Mouse (Mus musculus) megakaryocyte, adult 5-6 weeks (primary cell): ENCODE results near the gene Gm44965. TPM values are rescaled to one million over a fixed set of nuclear protein-coding genes. Genes with fewer than 3 reads are reported as not detected.

Experiments
- ATAC-seq: 2 replicates; pipeline ENCODE4 v1.8.0; 2016; ENCODE audit warnings: mild to moderate bottlenecking, inconsistent platforms; ENCODE audit not compliant: poor library complexity, severe bottlenecking
- total RNA-seq, 2 experiments: library from RNA; stranded (forward) in 1 of 2; stranded (reverse) in 1 of 2; fragments of 153-499, 151-499 nt in 1 of 2; fragments of 221-1000, 200-1000 nt in 1 of 2; gene quantifications; 2 replicates each; pipeline versions ENCODE4 v1.2.3 to v1.2.4; 2015 to 2017

Gm44965 gene
- total RNA-seq, 2 experiments from 2014 or later = not detected

GRCm38 (mm10) chr6:48658721-48659120, 65.0 kb downstream of the Gm44965 start:
- no peak for ATAC-seq

DNA sequence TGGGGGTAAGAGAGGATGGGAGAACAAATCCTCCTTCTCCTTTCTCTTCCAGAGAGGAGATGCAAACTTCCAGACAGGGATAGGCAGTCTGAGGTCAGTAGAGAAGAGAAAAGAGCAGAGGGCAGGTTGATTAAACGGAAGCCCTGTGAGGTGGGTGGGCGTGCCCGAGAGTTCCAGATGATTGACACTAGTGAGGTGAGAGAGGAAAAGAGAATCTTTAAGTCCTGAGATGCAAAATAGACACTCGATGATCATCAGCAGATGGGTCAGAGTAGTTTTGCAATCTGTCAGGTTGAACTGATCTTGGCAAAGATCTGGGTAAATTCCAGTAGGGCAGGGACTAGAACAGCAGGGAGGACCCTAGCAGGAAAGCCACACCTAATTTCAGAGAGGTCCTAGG, 71.0 kb downstream of the Gm44965 start:
- ATAC-seq = no peak

GRCm38 (mm10) chr6:48665471-48665870, 71.7 kb downstream of the Gm44965 start:
- ATAC-seq = no peak

DNA sequence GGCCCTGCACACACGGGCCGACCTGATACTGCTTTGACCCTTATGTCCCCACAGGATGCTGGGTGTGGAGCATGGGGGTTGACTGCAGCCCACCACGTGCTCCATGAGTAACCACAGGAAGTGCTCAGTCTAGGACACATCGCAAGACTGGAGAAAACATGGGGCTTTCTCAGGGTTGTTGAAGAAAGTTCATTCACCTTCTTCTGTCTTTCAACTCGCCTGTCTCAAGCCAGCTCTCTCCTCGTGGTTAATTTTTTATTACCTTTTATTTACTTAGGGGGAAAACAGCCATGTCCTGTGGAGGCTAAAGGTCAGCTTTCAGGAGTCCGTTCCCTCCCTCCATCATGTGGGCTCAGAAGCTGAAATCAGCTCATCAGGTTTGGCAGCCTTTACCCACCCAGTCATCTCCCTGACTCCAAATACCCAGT, 72.4 kb downstream of the Gm44965 start:
- ATAC-seq = 0 out of 2 replicates have a peak, but pooled peaks have one; percentile 33

DNA sequence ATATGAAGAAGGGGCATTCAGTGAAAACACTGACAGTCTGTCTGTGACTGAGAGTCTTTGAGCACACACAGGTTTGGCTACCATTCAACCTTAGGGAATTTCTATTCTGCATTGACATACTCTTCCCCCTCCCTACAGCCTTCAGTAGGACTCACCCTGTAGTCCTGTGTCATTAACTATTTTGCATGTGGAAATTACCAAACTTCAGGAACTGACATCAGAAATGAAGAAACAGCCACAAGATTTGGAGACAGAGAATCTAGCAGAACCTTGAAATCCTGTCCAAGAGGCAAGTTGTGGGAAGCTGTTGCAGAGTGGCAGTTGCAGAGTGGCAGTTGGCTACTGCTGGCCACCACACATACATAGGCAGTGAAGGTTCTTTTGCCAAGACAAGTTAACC, 74.3 kb downstream of the Gm44965 start:
- ATAC-seq = peak; percentile 47; the same call in 1 of the 2 replicates

Other genes starting within 250 kb of the Gm44965 start
- 0.67 and 1.1 TPM in 2 replicates for gene Krba1, start 198.4 kb upstream of the Gm44965 start, total RNA-seq (2015)
- gene Krba1, start 198.4 kb upstream of the Gm44965 start, total RNA-seq (2017) = 1.2 and 1.9 TPM in 2 replicates
- 23.7 and 28.7 TPM in 2 replicates for gene Zfp467, start 148.1 kb upstream of the Gm44965 start, total RNA-seq (2015)
- gene Zfp467, start 148.1 kb upstream of the Gm44965 start, total RNA-seq (2017) = 7.4 and 9.0 TPM in 2 replicates
- gene Sspo, start 145.7 kb upstream of the Gm44965 start, total RNA-seq (2015) = 0.02 TPM in 1 of 2 replicates, not detected in the other
- gene Sspo, start 145.7 kb upstream of the Gm44965 start, total RNA-seq (2017) = not detected in 2 replicates
- gene Atp6v0e2, start 56.3 kb upstream of the Gm44965 start, total RNA-seq (2015) = not detected in 2 replicates
- gene Atp6v0e2, start 56.3 kb upstream of the Gm44965 start, total RNA-seq (2017) = 0.48 TPM in 1 of 2 replicates, not detected in the other
- gene Lrrc61, start 39.1 kb upstream of the Gm44965 start, total RNA-seq (2015) = 13.4 and 14.3 TPM in 2 replicates
- gene Lrrc61, start 39.1 kb upstream of the Gm44965 start, total RNA-seq (2017) = 9.7 and 11.3 TPM in 2 replicates
- gene Rarres2, start 21.2 kb upstream of the Gm44965 start, total RNA-seq (2015) = 0.74 TPM in 1 of 2 replicates, not detected in the other
- gene Rarres2, start 21.2 kb upstream of the Gm44965 start, total RNA-seq (2017) = 0.15 and 0.94 TPM in 2 replicates
- not detected in 2 replicates for gene Gm45021, start 4.3 kb upstream of the Gm44965 start, total RNA-seq (2015)
- gene Gm45021, start 4.3 kb upstream of the Gm44965 start, total RNA-seq (2017) = not detected in 2 replicates
- 1.8 and 2.7 TPM in 2 replicates for gene Repin1, start 58 bp upstream of the Gm44965 start, total RNA-seq (2015)
- 4.0 and 4.3 TPM in 2 replicates for gene Repin1, start 58 bp upstream of the Gm44965 start, total RNA-seq (2017)
- 0.45 and 0.82 TPM in 2 replicates for gene Zfp775, start 8.1 kb downstream of the Gm44965 start, total RNA-seq (2015)
- gene Zfp775, start 8.1 kb downstream of the Gm44965 start, total RNA-seq (2017) = 1.8 and 6.3 TPM in 2 replicates
- gene AI854703, start 32.8 kb downstream of the Gm44965 start, total RNA-seq (2015) = not detected in 2 replicates
- not detected in 2 replicates for gene AI854703, start 32.8 kb downstream of the Gm44965 start, total RNA-seq (2017)
- 2.8 and 2.9 TPM in 2 replicates for gene Gimap8, start 53.3 kb downstream of the Gm44965 start, total RNA-seq (2015)
- 4.9 and 8.0 TPM in 2 replicates for gene Gimap8, start 53.3 kb downstream of the Gm44965 start, total RNA-seq (2017)
- 5.0 and 11.2 TPM in 2 replicates for gene Gimap9, start 82.2 kb downstream of the Gm44965 start, total RNA-seq (2015)
- 8.9 and 10.4 TPM in 2 replicates for gene Gimap9, start 82.2 kb downstream of the Gm44965 start, total RNA-seq (2017)
- 24.2 and 24.8 TPM in 2 replicates for gene Gimap4, start 90.6 kb downstream of the Gm44965 start, total RNA-seq (2015)
- gene Gimap4, start 90.6 kb downstream of the Gm44965 start, total RNA-seq (2017) = 46.0 and 76.0 TPM in 2 replicates
- 6.2 and 10.6 TPM in 2 replicates for gene Gimap6, start 114.3 kb downstream of the Gm44965 start, total RNA-seq (2015)
- gene Gimap6, start 114.3 kb downstream of the Gm44965 start, total RNA-seq (2017) = 15.7 and 23.1 TPM in 2 replicates
- gene Gm28053, start 124.7 kb downstream of the Gm44965 start, total RNA-seq (2015) = 0.68 TPM in 1 of 2 replicates, not detected in the other
- 7.3 and 16.2 TPM in 2 replicates for gene Gm28053, start 124.7 kb downstream of the Gm44965 start, total RNA-seq (2017)
- gene Gimap7, start 124.7 kb downstream of the Gm44965 start, total RNA-seq (2015) = 1.5 and 3.5 TPM in 2 replicates
- gene Gimap7, start 124.7 kb downstream of the Gm44965 start, total RNA-seq (2017) = 3.9 TPM in 2 replicates
- 5.0 and 5.8 TPM in 2 replicates for gene Gimap1, start 145.1 kb downstream of the Gm44965 start, total RNA-seq (2015)
- 5.3 and 14.2 TPM in 2 replicates for gene Gimap1, start 145.1 kb downstream of the Gm44965 start, total RNA-seq (2017)
- 4.7 and 5.7 TPM in 2 replicates for gene Gimap5, start 152.3 kb downstream of the Gm44965 start, total RNA-seq (2015)
- gene Gimap5, start 152.3 kb downstream of the Gm44965 start, total RNA-seq (2017) = 4.5 and 11.2 TPM in 2 replicates
- gene Gimap3, start 176.9 kb downstream of the Gm44965 start, total RNA-seq (2015) = 5.3 and 9.4 TPM in 2 replicates
- 7.8 and 9.9 TPM in 2 replicates for gene Gimap3, start 176.9 kb downstream of the Gm44965 start, total RNA-seq (2017)
- 33.4 and 35.5 TPM in 2 replicates for gene Tmem176a, start 247.0 kb downstream of the Gm44965 start, total RNA-seq (2015)
- gene Tmem176a, start 247.0 kb downstream of the Gm44965 start, total RNA-seq (2017) = 16.5 and 20.0 TPM in 2 replicates
- 74.3 and 79.2 TPM in 2 replicates for gene Tmem176b, start 247.6 kb downstream of the Gm44965 start, total RNA-seq (2015)
- gene Tmem176b, start 247.6 kb downstream of the Gm44965 start, total RNA-seq (2017) = 81.4 and 85.0 TPM in 2 replicates